Mouse (Mus musculus) hindbrain, embryonic 11.5 days (tissue): ENCODE data around the gene Cyp3a11. TPM values are rescaled to one million over a fixed set of nuclear protein-coding genes. Genes with fewer than 3 reads are reported as not detected.
"Not testable (repeated sequence)": the region's sequence is repeated elsewhere in the genome, so short reads cannot be mapped to it uniquely, and the experiment has no call there.

Experiments
- ATAC-seq: fragments of 200-750 bp; cut with Nextera tagmentation; 2 replicates; pipeline ENCODE4 v1.8.0; 2017; ENCODE audit warnings: mild to moderate bottlenecking, moderate TSS enrichment, moderate library complexity; ENCODE audit not compliant: low FRiP score
- DNase-seq: peaks from one replicate; pipeline ENCODE4 v3.0.0-alpha.2; 2015; ENCODE audit warnings: low spot score
- H3K27ac ChIP-seq: fragments of 300-500 bp; sonication (generic); 2 replicates; pipeline ENCODE4 v1.5.1; 2014; ENCODE audit warnings: mild to moderate bottlenecking, low read depth, low read length
- H3K27me3 ChIP-seq: fragments of 300-500 bp; sonication (generic); 2 replicates; pipeline ENCODE4 v1.6.1; 2014; ENCODE audit warnings: mild to moderate bottlenecking, low read length, moderate library complexity, mixed read lengths; ENCODE audit not compliant: control insufficient read depth, insufficient read depth
- H3K36me3 ChIP-seq: fragments of 300-500 bp; sonication (generic); 2 replicates; pipeline ENCODE4 v1.6.1; 2014; ENCODE audit warnings: mild to moderate bottlenecking, low read length, moderate library complexity, mixed read lengths; ENCODE audit not compliant: control insufficient read depth, insufficient read depth
- H3K4me1 ChIP-seq: fragments of 300-500 bp; sonication (generic); replicated peaks from 2 replicates; pipeline ENCODE4 v1.6.1; 2014; ENCODE audit warnings: low read length, mixed read lengths; ENCODE audit not compliant: control insufficient read depth, insufficient read depth
- H3K4me2 ChIP-seq: fragments of 300-500 bp; sonication (generic); replicated peaks from 2 replicates; pipeline ENCODE4 v1.6.1; 2014; ENCODE audit warnings: mild to moderate bottlenecking, low read depth, low read length
- H3K4me3 ChIP-seq: fragments of 300-500 bp; sonication (generic); 2 replicates; pipeline ENCODE4 v1.5.1; 2014; ENCODE audit warnings: low read depth, low read length
- H3K9ac ChIP-seq: fragments of 300-500 bp; sonication (generic); 2 replicates; pipeline ENCODE4 v1.6.1; 2014; ENCODE audit warnings: low read depth, low read length
- H3K9me3 ChIP-seq: fragments of 300-500 bp; sonication (generic); 2 replicates; pipeline ENCODE4 v1.6.1; 2016; ENCODE audit warnings: low read length; ENCODE audit not compliant: control insufficient read depth
- WGBS: fragments of 180-500 bp; shearing (Covaris S2); extraction: QIAGEN DNeasy Blood & Tissue Kit; methylation state at CpG from one replicate; pipeline ENCODE4 v1.1.7; 2014; 5-methylcytosine and 5-hydroxymethylcytosine counted together
- polyA plus RNA-seq: library from polyadenylated mRNA; unstranded; fragments of >200 nt; fragmentation: Nextera tagmentation; extraction: Ambion mirVana; gene quantifications from 2 replicates; pipeline ENCODE4 v1.2.1, GENCODE M21; 2014

Cyp3a11 gene
- polyA plus RNA-seq, result not detected in 2 replicates

- ATAC-seq, result no peak
- Histone ChIP-seq H3K27ac (no peak within 1 kb of the TSS), H3K9me3 (peaks cover 3% of the 10 kb centered on the region; the same call in 1 of the 2 replicates), H3K4me1 (no peaks in the 10 kb centered on the region), H3K27me3 (no peaks in the 10 kb centered on the region), H3K36me3 (no peaks in the 10 kb centered on the region), H3K4me2 (no peak within 1 kb of the TSS), H3K4me3 (no peak within 1 kb of the TSS), H3K9ac (no peak within 1 kb of the TSS)
- DNase-seq, result no peak
- WGBS, result 94% methylated on average over 3 of the region's 3 CpGs
Measured at GRCm38 (mm10) chr5:145879688-145880087, at the start of gene Cyp3a11. Gene Cyp3a11 (minus strand): TSS chr5:145879964.

- Histone ChIP-seq H3K27me3 (no peaks in the 10 kb centered on the region), H3K27ac (no peak overlapping the region), H3K4me3 (no peak overlapping the region), H3K36me3 (no peaks in the 10 kb centered on the region), H3K9ac (no peak overlapping the region), H3K4me1 (no peaks in the 10 kb centered on the region), H3K9me3 (peaks cover 14% of the 10 kb centered on the region), H3K4me2 (no peak overlapping the region)
- ATAC-seq, result no peak
- DNase-seq, result no peak
Measured at GRCm38 (mm10) chr5:145912912-145913311, 33.1 kb upstream of the Cyp3a11 start.

- Histone ChIP-seq H3K4me2 (no peak overlapping the region), H3K9me3 (peaks cover 21% of the 10 kb centered on the region), H3K4me3 (no peak overlapping the region), H3K36me3 (no peaks in the 10 kb centered on the region), H3K4me1 (no peaks in the 10 kb centered on the region), H3K9ac (no peak overlapping the region), H3K27ac (no peak overlapping the region), H3K27me3 (no peaks in the 10 kb centered on the region)
- no peak for DNase-seq
- no peak for ATAC-seq
Measured at GRCm38 (mm10) chr5:145911781-145912180, 32.0 kb upstream of the Cyp3a11 start.

- DNase-seq, H3K36me3 ChIP-seq, H3K4me3 ChIP-seq, ATAC-seq, H3K4me1 ChIP-seq, H3K27me3 ChIP-seq, H3K27ac ChIP-seq, H3K4me2 ChIP-seq, H3K9ac ChIP-seq: not testable (repeated sequence)
- WGBS, result 90% methylated on average over 2 of the region's 2 CpGs
- H3K9me3 ChIP-seq, result peaks cover 21% of the 10 kb centered on the region
Measured at GRCm38 (mm10) chr5:145906937-145907336, 27.2 kb upstream of the Cyp3a11 start.

- H3K27me3 ChIP-seq, result no peaks in the 10 kb centered on the region
- H3K27ac ChIP-seq, result no peak overlapping the region
- H3K9ac ChIP-seq, result no peak overlapping the region
- 100% methylated on average over 1 of the region's 1 CpGs for WGBS
- no peak for ATAC-seq
- H3K36me3 ChIP-seq, result no peaks in the 10 kb centered on the region
- no peak overlapping the region for H3K4me3 ChIP-seq
- no peak overlapping the region for H3K4me2 ChIP-seq
- peaks cover 21% of the 10 kb centered on the region for H3K9me3 ChIP-seq
- H3K4me1 ChIP-seq, result no peaks in the 10 kb centered on the region
- no peak for DNase-seq
Measured at GRCm38 (mm10) chr5:145904535-145904934, 24.8 kb upstream of the Cyp3a11 start.

- no peak overlapping the region for H3K9ac ChIP-seq
- DNase-seq (no peak), ATAC-seq (no peak)
- no peak overlapping the region for H3K4me3 ChIP-seq
- peaks cover 17% of the 10 kb centered on the region; the same call in 1 of the 2 replicates for H3K9me3 ChIP-seq
- no peak overlapping the region for H3K27ac ChIP-seq
- no peaks in the 10 kb centered on the region for H3K36me3 ChIP-seq
- H3K4me1 ChIP-seq, result no peaks in the 10 kb centered on the region
- H3K27me3 ChIP-seq, result no peaks in the 10 kb centered on the region
- H3K4me2 ChIP-seq, result no peak overlapping the region
- 90% methylated on average over 1 of the region's 1 CpGs for whole genome bisulfite sequencing
Measured at GRCm38 (mm10) chr5:145903349-145903748, 23.6 kb upstream of the Cyp3a11 start.

- H3K4me2 ChIP-seq, result no peak overlapping the region
- no peaks in the 10 kb centered on the region for H3K36me3 ChIP-seq
- DNase-seq, result no peak
- H3K4me3 ChIP-seq, result no peak overlapping the region
- no peak for ATAC-seq
- H3K9me3 ChIP-seq, result 0 out of 2 replicates have a peak, but pooled peaks cover 8% of the 10 kb centered on the region
- H3K27me3 ChIP-seq, result no peaks in the 10 kb centered on the region
- no peak overlapping the region for H3K27ac ChIP-seq
- H3K9ac ChIP-seq, result no peak overlapping the region
- H3K4me1 ChIP-seq, result no peaks in the 10 kb centered on the region
- WGBS, result 53% methylated on average over 2 of the region's 2 CpGs
Measured at GRCm38 (mm10) chr5:145900436-145900990, 20.7 kb upstream of the Cyp3a11 start.

GRCm38 (mm10) chr5:145897271-145897670 lies 17.5 kb upstream of the Cyp3a11 start:
- 70% methylated on average over 1 of the region's 1 CpGs for WGBS
- no peak overlapping the region for H3K4me3 ChIP-seq
- H3K4me1 ChIP-seq, result no peaks in the 10 kb centered on the region
- H3K9me3 ChIP-seq, result 0 out of 2 replicates have a peak, but pooled peaks cover 3% of the 10 kb centered on the region
- no peak for ATAC-seq
- no peak overlapping the region for H3K9ac ChIP-seq
- no peaks in the 10 kb centered on the region for H3K36me3 ChIP-seq
- no peak overlapping the region for H3K4me2 ChIP-seq
- DNase-seq, result no peak
- no peaks in the 10 kb centered on the region for H3K27me3 ChIP-seq
- no peak overlapping the region for H3K27ac ChIP-seq

- Histone ChIP-seq H3K9me3 (peaks cover 4% of the 10 kb centered on the region; the same call in 1 of the 2 replicates), H3K4me1 (no peaks in the 10 kb centered on the region), H3K36me3 (no peaks in the 10 kb centered on the region), H3K4me3 (no peak overlapping the region), H3K4me2 (no peak overlapping the region), H3K27me3 (no peaks in the 10 kb centered on the region), H3K27ac (no peak overlapping the region), H3K9ac (no peak overlapping the region)
- ATAC-seq (no peak), DNase-seq (no peak)
Measured at GRCm38 (mm10) chr5:145881207-145881606, 1.4 kb upstream of the Cyp3a11 start.
